Mouse (Mus musculus) midbrain, embryonic 11.5 days (tissue): ENCODE results near the gene Unc13c. TPM values are rescaled to one million over a fixed set of nuclear protein-coding genes. Genes with fewer than 3 reads are reported as not detected.
A peak's percentile ranks its signal among the peaks of the same experiment; 100 is the strongest.

Source experiments
- ATAC-seq: fragments of 200-750 bp; cut with Nextera tagmentation; 2 replicates; pipeline ENCODE4 v1.8.0; 2017; ENCODE audit warnings: moderate TSS enrichment, moderate library complexity; ENCODE audit not compliant: low FRiP score
- DNase-seq: peaks from one replicate; pipeline ENCODE4 v3.0.0; 2015; ENCODE audit warnings: low spot score; ENCODE audit errors: missing footprints
- H3K27ac ChIP-seq: fragments of 300-500 bp; sonication (generic); 2 replicates; pipeline ENCODE4 v1.5.1; 2014; ENCODE audit warnings: low read depth, low read length
- H3K27me3 ChIP-seq: fragments of 300-500 bp; sonication (generic); 2 replicates; pipeline ENCODE4 v1.6.1; 2014; ENCODE audit warnings: mild to moderate bottlenecking, low read length, moderate library complexity, mixed read lengths; ENCODE audit not compliant: control insufficient read depth, insufficient read depth
- H3K36me3 ChIP-seq: fragments of 300-500 bp; sonication (generic); 2 replicates; pipeline ENCODE4 v1.6.1; 2014; ENCODE audit warnings: mild to moderate bottlenecking, low read length, moderate library complexity, mixed read lengths; ENCODE audit not compliant: control insufficient read depth, insufficient read depth
- H3K4me1 ChIP-seq: fragments of 300-500 bp; sonication (generic); 2 replicates; pipeline ENCODE4 v1.6.1; 2014; ENCODE audit warnings: low read length; ENCODE audit not compliant: control insufficient read depth, insufficient read depth
- H3K4me2 ChIP-seq: fragments of 300-500 bp; sonication (generic); 2 replicates; pipeline ENCODE4 v1.6.1; 2014; ENCODE audit warnings: mild to moderate bottlenecking, moderate library complexity
- H3K4me3 ChIP-seq: fragments of 300-500 bp; sonication (generic); 2 replicates; pipeline ENCODE4 v1.5.1; 2014; ENCODE audit warnings: low read depth, low read length
- H3K9ac ChIP-seq: fragments of 300-500 bp; sonication (generic); 2 replicates; pipeline ENCODE4 v1.6.1; 2014; ENCODE audit warnings: low read length
- H3K9me3 ChIP-seq: fragments of 300-500 bp; sonication (generic); 2 replicates; pipeline ENCODE4 v1.6.1; 2016; ENCODE audit warnings: low read length; ENCODE audit not compliant: control insufficient read depth
- WGBS: fragments of 180-500 bp; shearing (Covaris S2); extraction: QIAGEN DNeasy Blood & Tissue Kit; methylation state at CpG from one replicate; pipeline ENCODE4 v1.1.7; 2014; 5-methylcytosine and 5-hydroxymethylcytosine counted together
- polyA plus RNA-seq: library from polyadenylated mRNA; unstranded; fragments of >200 nt; fragmentation: Nextera tagmentation; extraction: Ambion mirVana; gene quantifications from 2 replicates; pipeline ENCODE4 v1.2.1, GENCODE M21; 2014

Unc13c gene
- polyA plus RNA-seq, 1 experiment from 2014 or later, result 0.26 TPM

DNA sequence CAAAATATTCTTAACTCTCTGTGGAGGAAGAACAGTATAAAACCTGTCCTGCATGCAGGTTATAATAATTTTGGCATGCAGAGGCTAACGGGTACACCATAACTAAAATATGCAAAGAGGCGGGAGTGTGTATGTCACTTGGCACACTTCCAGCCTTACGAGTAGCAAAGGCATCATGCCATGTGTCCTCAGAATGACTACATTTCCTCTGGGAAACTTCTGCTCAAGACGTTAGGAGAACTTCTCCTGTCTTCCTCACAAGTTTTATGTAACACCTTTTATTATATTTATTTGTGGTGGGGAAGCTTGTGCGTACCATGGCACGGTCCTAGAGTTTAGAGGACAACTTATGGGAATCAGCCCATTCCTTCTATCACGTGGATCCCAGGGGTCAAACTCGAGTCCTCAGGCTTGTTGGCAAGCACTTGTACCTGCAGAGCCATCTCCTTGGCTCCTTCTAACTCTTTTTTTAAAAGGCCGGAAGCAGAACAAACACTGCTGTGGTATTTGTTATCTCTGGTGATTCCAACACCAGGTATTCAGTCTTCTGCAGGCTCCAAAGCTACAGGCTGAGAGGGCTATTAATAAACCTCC is 3.3 kb downstream of the Unc13c start:
- H3K4me2 ChIP-seq, result no peak overlapping the region
- H3K9ac ChIP-seq, result no peak overlapping the region
- no peak for ATAC-seq
- H3K9me3 ChIP-seq, result no peaks in the 10 kb centered on the region
- peaks cover 7% of the 10 kb centered on the region for H3K4me1 ChIP-seq
- WGBS, result 84% methylated on average over 9 of the region's 9 CpGs
- no peaks in the 10 kb centered on the region for H3K36me3 ChIP-seq
- no peak for DNase-seq
- no peak overlapping the region for H3K27ac ChIP-seq
- H3K4me3 ChIP-seq, result no peak overlapping the region
- peaks cover 3% of the 10 kb centered on the region; the same call in 1 of the 2 replicates for H3K27me3 ChIP-seq

DNA sequence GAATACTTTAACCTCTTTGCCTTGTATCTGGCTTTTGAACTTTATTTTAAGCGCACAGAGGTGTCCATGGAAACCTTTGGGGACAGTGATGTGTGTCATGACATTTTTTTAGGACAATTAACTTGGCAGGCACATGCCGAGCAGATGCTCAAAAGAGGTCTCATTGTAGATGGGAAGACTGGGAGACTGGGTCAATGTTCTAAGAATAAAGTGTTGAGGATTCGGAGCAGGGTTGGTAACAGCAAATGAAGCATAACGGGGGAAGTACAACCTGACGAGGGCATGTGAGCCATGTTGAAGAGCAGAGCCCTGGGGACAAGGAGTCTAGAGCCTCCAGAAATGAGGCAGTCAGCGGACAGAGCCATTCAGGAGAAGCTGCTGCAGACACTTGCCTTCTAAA is 6.3 kb downstream of the Unc13c start:
- H3K9me3 ChIP-seq, result no peaks in the 10 kb centered on the region
- no peak for ATAC-seq
- no peak for DNase-seq
- H3K4me1 ChIP-seq, result no peaks in the 10 kb centered on the region
- no peak overlapping the region for H3K4me3 ChIP-seq
- no peak overlapping the region for H3K4me2 ChIP-seq
- no peaks in the 10 kb centered on the region for H3K36me3 ChIP-seq
- no peak overlapping the region for H3K9ac ChIP-seq
- H3K27me3 ChIP-seq, result no peaks in the 10 kb centered on the region
- no peak overlapping the region for H3K27ac ChIP-seq
- WGBS, result 83% methylated on average over 6 of the region's 6 CpGs

DNA sequence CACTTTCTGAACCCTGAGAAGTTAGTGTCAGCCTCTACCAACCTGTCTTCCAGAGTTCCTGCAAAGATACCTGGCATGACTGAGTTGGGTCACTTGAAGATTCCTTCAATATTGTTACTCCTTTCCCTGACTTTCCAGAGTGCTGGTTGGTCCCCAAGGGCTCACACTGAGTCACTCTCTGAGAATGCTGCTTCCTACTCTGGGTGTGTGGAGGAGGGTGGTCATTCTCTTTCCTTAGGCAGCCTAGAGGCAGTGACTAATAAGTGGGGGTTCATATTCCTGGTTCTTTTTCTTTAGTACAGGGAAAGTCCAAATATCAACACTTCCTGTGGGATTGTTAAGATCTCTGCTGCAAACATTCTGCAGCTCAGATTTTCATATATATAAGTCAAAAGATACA is 16.4 kb downstream of the Unc13c start:
- Histone ChIP-seq H3K4me1 (no peaks in the 10 kb centered on the region), H3K27me3 (no peaks in the 10 kb centered on the region), H3K27ac (no peak overlapping the region), H3K4me2 (no peak overlapping the region), H3K9me3 (no peaks in the 10 kb centered on the region), H3K4me3 (no peak overlapping the region), H3K9ac (no peak overlapping the region), H3K36me3 (no peaks in the 10 kb centered on the region)
- ATAC-seq (no peak), DNase-seq (no peak)

DNA sequence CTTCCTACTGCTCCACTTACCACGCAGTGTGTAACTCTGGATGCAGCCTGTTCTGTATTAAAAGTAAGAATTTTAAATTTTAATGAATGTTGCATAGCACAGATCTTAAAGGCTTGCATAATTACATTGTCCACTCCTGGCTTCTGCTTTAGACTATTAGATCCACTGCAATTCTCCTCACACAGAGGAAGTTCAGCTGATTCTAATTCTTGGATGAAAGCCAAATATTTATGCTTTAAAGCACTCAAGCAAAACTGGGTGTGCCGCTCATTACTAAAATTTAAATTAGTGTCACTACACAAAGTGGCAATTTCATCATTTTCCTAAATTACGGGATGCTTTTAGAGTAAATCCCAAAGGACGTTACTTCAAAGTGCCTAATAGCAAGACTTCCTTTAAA is 17.2 kb downstream of the Unc13c start:
- H3K36me3 ChIP-seq, result no peaks in the 10 kb centered on the region
- no peak overlapping the region for H3K4me2 ChIP-seq
- DNase-seq (peak; percentile 26), ATAC-seq (no peak)
- H3K4me3 ChIP-seq, result no peak overlapping the region
- 92% methylated on average over 4 of the region's 4 CpGs for WGBS
- no peak overlapping the region for H3K9ac ChIP-seq
- no peaks in the 10 kb centered on the region for H3K27me3 ChIP-seq
- H3K27ac ChIP-seq, result no peak overlapping the region
- no peaks in the 10 kb centered on the region for H3K9me3 ChIP-seq
- H3K4me1 ChIP-seq, result no peaks in the 10 kb centered on the region

DNA sequence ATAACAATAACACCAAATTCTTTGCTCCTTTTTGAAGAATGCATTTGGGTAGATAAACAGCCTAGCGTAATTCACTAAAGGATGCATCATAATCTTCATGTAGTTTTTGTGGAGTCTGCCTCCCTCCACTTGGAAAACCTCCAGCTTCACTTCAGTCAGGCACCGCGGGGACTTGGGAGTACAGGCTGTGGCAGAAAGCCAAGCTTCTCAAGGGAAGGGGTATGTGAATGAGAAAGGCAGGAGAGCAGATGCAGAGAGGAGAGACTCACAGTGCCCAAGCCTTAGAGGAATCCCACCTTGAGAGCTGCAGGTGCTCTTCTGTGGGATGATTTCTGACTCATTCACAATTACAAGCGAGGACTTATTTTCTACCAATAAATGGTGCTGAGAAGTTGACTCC is 33.9 kb downstream of the Unc13c start:
- Histone ChIP-seq H3K27me3 (no peaks in the 10 kb centered on the region), H3K4me3 (no peak overlapping the region), H3K4me2 (no peak overlapping the region), H3K36me3 (no peaks in the 10 kb centered on the region), H3K27ac (no peak overlapping the region), H3K9me3 (no peaks in the 10 kb centered on the region), H3K9ac (no peak overlapping the region), H3K4me1 (no peaks in the 10 kb centered on the region)
- no peak for DNase-seq
- 91% methylated on average over 4 of the region's 4 CpGs for WGBS
- ATAC-seq, result no peak

DNA sequence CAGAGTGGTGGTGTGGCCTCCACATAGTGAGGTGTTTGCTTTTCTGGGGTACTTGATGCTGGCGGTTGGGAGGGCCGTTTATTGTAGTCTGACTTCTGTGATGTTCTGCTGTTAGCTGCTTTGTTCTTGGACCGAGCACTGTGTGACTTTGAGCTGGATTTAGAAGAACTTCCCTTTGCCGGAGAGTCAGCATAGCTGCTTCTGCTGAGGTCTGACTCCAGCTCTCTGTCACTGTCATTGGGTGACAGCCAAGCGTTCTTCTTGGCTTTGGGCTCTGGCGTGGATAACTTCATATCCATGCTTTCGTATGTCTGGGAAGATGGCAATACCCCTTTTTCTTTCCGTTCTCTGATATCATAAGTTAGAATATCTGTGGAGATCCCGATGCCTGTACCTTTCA is 36.8 kb downstream of the Unc13c start:
- no peak overlapping the region for H3K9ac ChIP-seq
- DNase-seq, result no peak
- no peak overlapping the region for H3K4me2 ChIP-seq
- no peak overlapping the region for H3K4me3 ChIP-seq
- H3K27me3 ChIP-seq, result no peaks in the 10 kb centered on the region
- no peaks in the 10 kb centered on the region for H3K9me3 ChIP-seq
- 90% methylated on average over 9 of the region's 9 CpGs for WGBS
- no peaks in the 10 kb centered on the region for H3K4me1 ChIP-seq
- no peak for ATAC-seq
- H3K36me3 ChIP-seq, result no peaks in the 10 kb centered on the region
- H3K27ac ChIP-seq, result no peak overlapping the region

DNA sequence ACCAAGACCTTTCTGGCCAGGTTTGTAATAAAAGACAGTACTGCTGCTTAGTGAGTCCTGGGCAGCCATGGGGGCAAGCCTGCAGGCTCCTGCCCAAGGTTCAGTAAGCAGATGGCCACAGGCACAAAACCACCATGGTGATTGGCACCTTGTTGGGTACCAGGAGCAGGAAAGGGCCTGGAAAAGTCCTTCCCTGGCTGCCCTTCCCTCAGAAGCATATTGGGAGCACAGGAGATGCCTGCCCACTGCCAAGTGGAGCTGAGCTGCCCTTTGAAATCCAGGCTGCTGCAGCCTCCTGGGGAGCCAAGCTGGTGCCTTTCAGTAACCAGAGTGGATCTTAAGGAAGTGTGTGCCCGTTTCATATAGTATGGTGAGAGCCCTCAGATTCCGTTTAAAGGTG is 41.5 kb downstream of the Unc13c start:
- Histone ChIP-seq H3K9ac (no peak overlapping the region), H3K27me3 (no peaks in the 10 kb centered on the region), H3K4me2 (no peak overlapping the region), H3K9me3 (no peaks in the 10 kb centered on the region), H3K4me3 (no peak overlapping the region), H3K36me3 (no peaks in the 10 kb centered on the region), H3K27ac (no peak overlapping the region), H3K4me1 (no peaks in the 10 kb centered on the region)
- DNase-seq (no peak), ATAC-seq (no peak)
- WGBS, result 74% methylated on average over 2 of the region's 2 CpGs

DNA sequence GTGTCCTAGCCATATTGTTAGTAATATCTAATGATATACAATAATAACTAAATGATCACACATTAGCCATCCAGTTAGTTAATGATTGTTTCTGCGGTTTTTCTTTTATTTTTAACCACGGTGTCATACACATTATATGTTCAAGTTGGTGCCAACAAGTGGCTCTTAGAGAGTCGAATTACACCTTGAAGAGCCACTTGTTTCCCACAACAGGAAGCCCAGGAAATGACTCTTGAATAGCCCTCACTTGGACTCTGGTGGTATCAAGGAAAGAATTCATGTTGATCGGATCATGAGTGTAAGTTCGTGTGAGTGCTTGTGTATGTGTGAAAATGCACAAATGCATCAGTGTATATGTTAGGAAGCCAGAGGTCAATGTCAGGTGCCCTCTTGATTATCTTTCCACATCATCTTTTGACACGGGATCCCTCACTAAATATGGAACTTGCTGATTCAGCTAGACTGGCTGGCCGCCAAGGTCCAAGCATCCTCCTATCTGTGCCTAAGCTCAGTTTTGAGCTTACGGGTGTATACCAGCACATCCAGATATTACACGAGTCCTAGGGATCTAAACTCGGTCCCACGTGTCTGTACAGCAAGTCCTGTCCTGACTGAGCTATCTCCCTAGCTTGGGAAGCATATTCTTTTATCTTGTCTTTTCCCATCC is 46.2 kb downstream of the Unc13c start:
- no peaks in the 10 kb centered on the region for H3K9me3 ChIP-seq
- no peak for DNase-seq
- no peak overlapping the region for H3K27ac ChIP-seq
- no peaks in the 10 kb centered on the region for H3K4me1 ChIP-seq
- H3K9ac ChIP-seq, result no peak overlapping the region
- ATAC-seq, result no peak
- H3K36me3 ChIP-seq, result no peaks in the 10 kb centered on the region
- H3K4me3 ChIP-seq, result no peak overlapping the region
- 86% methylated on average over 11 of the region's 11 CpGs for WGBS
- no peak overlapping the region for H3K4me2 ChIP-seq
- no peaks in the 10 kb centered on the region for H3K27me3 ChIP-seq

DNA sequence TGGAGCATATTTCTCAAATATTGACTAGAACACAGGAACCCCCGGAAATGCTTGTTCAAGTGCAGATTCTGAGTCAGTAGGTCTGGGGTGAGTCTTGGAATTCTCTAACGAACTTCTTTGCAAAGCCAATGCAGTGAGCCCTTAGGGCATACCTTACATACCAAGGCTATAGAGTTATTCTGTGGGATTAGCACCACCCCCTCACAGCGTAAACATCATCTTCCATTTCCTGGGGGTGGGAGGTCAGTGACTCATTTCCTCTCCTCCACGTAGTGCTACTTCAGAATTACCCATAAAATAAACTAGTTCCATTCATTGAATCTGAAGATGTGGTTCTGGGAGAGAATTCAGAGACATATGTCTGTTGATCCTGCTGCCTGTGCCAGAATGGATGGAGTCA is 62.8 kb downstream of the Unc13c start:
- Histone ChIP-seq H3K9me3 (peaks cover 3% of the 10 kb centered on the region; the same call in 1 of the 2 replicates), H3K9ac (no peak overlapping the region), H3K27me3 (no peaks in the 10 kb centered on the region), H3K4me2 (no peak overlapping the region), H3K27ac (no peak overlapping the region), H3K4me3 (no peak overlapping the region), H3K4me1 (no peaks in the 10 kb centered on the region), H3K36me3 (no peaks in the 10 kb centered on the region)
- no peak for ATAC-seq
- 80% methylated on average over 4 of the region's 4 CpGs for whole genome bisulfite sequencing
- DNase-seq, result no peak
